Mouse (Mus musculus) ES-Bruce4 (cell line): ENCODE data around the gene Myl12a. TPM values are rescaled to one million over a fixed set of nuclear protein-coding genes. Genes with fewer than 3 reads are reported as not detected.

Source experiments
- H3K27ac ChIP-seq: 2 replicates; pipeline ENCODE4 v1.5.1; 2012; ENCODE audit warnings: low read length, inconsistent platforms; ENCODE audit not compliant: insufficient read depth
- H3K27me3 ChIP-seq: 2 replicates; pipeline ENCODE4 v1.6.1; 2012; ENCODE audit warnings: mild to moderate bottlenecking, low read length, inconsistent platforms; ENCODE audit not compliant: control insufficient read depth, poor library complexity, insufficient read depth, severe bottlenecking
- H3K36me3 ChIP-seq: 2 replicates; pipeline ENCODE4 v1.6.1; 2012; ENCODE audit warnings: inconsistent platforms, mild to moderate bottlenecking, low read length, moderate library complexity; ENCODE audit not compliant: control insufficient read depth, poor library complexity, insufficient read depth, severe bottlenecking
- H3K4me1 ChIP-seq: one replicate; pipeline ENCODE4 v1.8.1; 2011; ENCODE audit warnings: low read length; ENCODE audit not compliant: control insufficient read depth, insufficient read depth
- H3K4me3 ChIP-seq: 2 replicates; pipeline ENCODE4 v1.5.1; 2011; ENCODE audit warnings: low read depth, mild to moderate bottlenecking, low read length
- H3K9ac ChIP-seq: 2 replicates; pipeline ENCODE4 v1.6.1; 2012; ENCODE audit warnings: low read depth, mild to moderate bottlenecking, inconsistent platforms; ENCODE audit not compliant: poor library complexity, severe bottlenecking
- H3K9me3 ChIP-seq: replicated peaks from 2 replicates; pipeline ENCODE4 v1.6.1; 2012; ENCODE audit warnings: mild to moderate bottlenecking, low read length, inconsistent platforms; ENCODE audit not compliant: control insufficient read depth, poor library complexity, insufficient read depth, severe bottlenecking
- CTCF ChIP-seq: IDR thresholded peaks from one replicate; pipeline ENCODE4 v1.8.1; 2011; ENCODE audit warnings: low read depth, low read length
- EP300 ChIP-seq: IDR thresholded peaks from 2 replicates; pipeline ENCODE4 v1.6.1; 2011; ENCODE audit warnings: low read depth, low read length; ENCODE audit not compliant: insufficient read depth
- POLR2A ChIP-seq: IDR thresholded peaks from one replicate; pipeline ENCODE4 v1.8.1; 2011; ENCODE audit warnings: low read length; ENCODE audit not compliant: insufficient read depth
- polyA plus RNA-seq: library from polyadenylated mRNA; stranded (reverse); fragments of >200 nt; gene quantifications from 2 replicates; pipeline ENCODE4 v1.2.4, GENCODE M21; 2011; ENCODE audit warnings: low read depth; ENCODE audit not compliant: missing spikeins, insufficient read depth, insufficient read length

The Myl12a gene
- polyA plus RNA-seq, 1 experiment, result 626 TPM

GRCm38 (mm10) chr17:71039851-71040581 lies 37.3 kb upstream of the Myl12a start:
- no peak for TF ChIP-seq POLR2A
- no peak for TF ChIP-seq CTCF
- no peak for TF ChIP-seq EP300
- Histone ChIP-seq H3K9me3 (no peaks in the 10 kb centered on the region), H3K4me1 (no peaks in the 10 kb centered on the region), H3K27ac (no peak overlapping the region), H3K9ac (no peak overlapping the region), H3K36me3 (no peaks in the 10 kb centered on the region), H3K4me3 (no peak overlapping the region), H3K27me3 (no peaks in the 10 kb centered on the region)

- Histone ChIP-seq H3K4me1 (no peaks in the 10 kb centered on the region), H3K36me3 (no peaks in the 10 kb centered on the region), H3K4me3 (no peak overlapping the region), H3K9me3 (no peaks in the 10 kb centered on the region), H3K9ac (no peak overlapping the region), H3K27me3 (no peaks in the 10 kb centered on the region), H3K27ac (no peak overlapping the region)
- TF ChIP-seq EP300 (no peak), CTCF (no peak), POLR2A (no peak)
Observed at GRCm38 (mm10) chr17:71038812-71039211, 36.1 kb upstream of the Myl12a start.

GRCm38 (mm10) chr17:71037188-71037587 lies 34.5 kb upstream of the Myl12a start:
- no peak for TF ChIP-seq CTCF
- no peak for TF ChIP-seq EP300
- no peak for TF ChIP-seq POLR2A
- Histone ChIP-seq H3K9ac (no peak overlapping the region), H3K4me3 (no peak overlapping the region), H3K9me3 (no peaks in the 10 kb centered on the region), H3K27me3 (no peaks in the 10 kb centered on the region), H3K4me1 (no peaks in the 10 kb centered on the region), H3K27ac (no peak overlapping the region), H3K36me3 (no peaks in the 10 kb centered on the region)

GRCm38 (mm10) chr17:71034472-71034871 lies 31.8 kb upstream of the Myl12a start:
- Histone ChIP-seq H3K9ac (no peak overlapping the region), H3K36me3 (no peaks in the 10 kb centered on the region), H3K27ac (no peak overlapping the region), H3K4me3 (no peak overlapping the region), H3K27me3 (no peaks in the 10 kb centered on the region), H3K9me3 (no peaks in the 10 kb centered on the region), H3K4me1 (no peaks in the 10 kb centered on the region)
- TF ChIP-seq CTCF, result no peak
- no peak for TF ChIP-seq EP300
- no peak for TF ChIP-seq POLR2A

- Histone ChIP-seq H3K4me1 (no peaks in the 10 kb centered on the region), H3K4me3 (no peak overlapping the region), H3K9me3 (no peaks in the 10 kb centered on the region), H3K9ac (no peak overlapping the region), H3K36me3 (no peaks in the 10 kb centered on the region), H3K27me3 (no peaks in the 10 kb centered on the region), H3K27ac (no peak overlapping the region)
- no peak for TF ChIP-seq EP300
- no peak for TF ChIP-seq POLR2A
- no peak for TF ChIP-seq CTCF
Observed at GRCm38 (mm10) chr17:71032719-71033118, 30.0 kb upstream of the Myl12a start.

- H3K36me3 ChIP-seq, result no peaks in the 10 kb centered on the region
- H3K27ac ChIP-seq, result no peak overlapping the region
- no peak overlapping the region for H3K9ac ChIP-seq
- no peaks in the 10 kb centered on the region for H3K27me3 ChIP-seq
- no peaks in the 10 kb centered on the region for H3K4me1 ChIP-seq
- no peak overlapping the region for H3K4me3 ChIP-seq
- no peaks in the 10 kb centered on the region for H3K9me3 ChIP-seq
- no peak for TF ChIP-seq POLR2A
Observed at GRCm38 (mm10) chr17:71027186-71027585, 24.5 kb upstream of the Myl12a start.
